Mouse (Mus musculus) kidney, postnatal 4 days (tissue): ENCODE results near the gene Mn1.

ENCODE experiments used
- DNase-seq, 2 experiments: peaks; one replicate each; pipeline ENCODE4 v3.0.0; 2021; ENCODE audit warnings: mixed read lengths in 2 of 2

Mn1 gene

DNA sequence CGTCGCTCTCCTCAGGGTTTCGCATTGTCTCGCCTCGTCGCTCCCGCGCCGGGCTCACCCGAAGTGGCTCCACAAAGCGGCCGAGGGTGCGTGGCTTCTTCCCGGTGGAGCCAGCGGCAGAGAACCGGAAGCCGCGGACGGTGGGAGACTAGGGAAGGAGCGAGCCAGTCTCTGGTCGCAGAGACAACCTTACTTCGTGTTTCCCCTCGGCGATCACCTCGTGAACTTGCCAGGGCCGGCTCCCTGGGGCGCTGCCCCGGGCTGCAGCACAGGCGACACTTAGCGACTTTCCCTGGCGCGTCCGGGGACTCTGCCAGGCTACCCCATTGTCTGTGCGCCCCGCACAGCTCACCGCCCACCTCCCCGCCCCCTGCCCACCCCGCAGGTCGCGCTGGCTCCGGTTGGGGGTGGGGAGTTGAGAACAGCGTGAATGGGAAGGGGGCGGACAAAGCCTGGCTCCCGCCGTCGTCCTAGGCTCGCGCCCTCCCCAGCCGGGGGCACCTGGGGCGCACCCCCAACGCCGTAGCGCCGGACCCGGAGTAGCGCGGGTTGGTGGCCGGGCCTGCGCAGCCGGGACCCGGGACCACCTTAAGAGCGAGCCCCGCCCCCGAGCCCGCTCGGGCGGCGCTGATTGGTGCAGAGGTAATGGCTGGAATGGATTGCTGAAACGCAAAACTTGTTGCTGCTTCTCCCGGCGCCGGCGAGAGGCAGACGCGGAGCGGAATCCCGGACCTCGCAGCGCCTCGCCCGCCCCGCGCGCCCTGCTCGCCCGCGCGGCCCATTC lies at the start of gene Mn1:
Mn1 (plus strand) TSS at position 772 of the 784 bp plus-strand sequence.
- DNase-seq: peak; percentile 91 to 95

DNA sequence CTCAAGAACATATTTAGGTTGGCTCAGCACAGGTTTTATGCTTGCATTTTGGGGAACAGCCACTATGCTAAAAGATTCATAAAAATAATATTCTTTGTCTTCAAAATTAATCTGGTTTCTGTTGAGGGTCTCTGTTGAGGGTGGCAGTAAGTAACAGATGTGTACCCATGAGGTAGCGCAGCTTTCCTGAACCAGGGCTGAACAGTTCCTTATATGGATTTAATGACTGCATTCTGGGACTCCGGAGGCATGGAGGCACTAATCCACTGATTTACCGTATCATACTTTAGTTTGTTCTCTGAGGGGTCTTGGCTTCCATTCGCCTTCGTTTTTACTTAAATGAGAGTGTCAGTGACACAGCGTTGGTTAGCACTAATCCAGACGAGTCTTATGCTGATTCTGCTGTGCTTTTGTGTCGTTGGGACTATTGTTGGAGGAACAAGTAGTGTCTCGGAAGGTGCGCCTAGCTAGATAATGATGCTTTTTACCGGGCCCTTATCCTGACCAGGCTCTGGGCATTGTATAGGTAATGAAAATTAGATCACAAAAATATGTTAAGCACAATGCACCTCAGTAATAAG lies 49.1 kb upstream of the Mn1 start:
- no peak for DNase-seq

GRCm38 (mm10) chr5:111368576-111368975 lies 48.6 kb upstream of the Mn1 start:
- no peak for DNase-seq

DNA sequence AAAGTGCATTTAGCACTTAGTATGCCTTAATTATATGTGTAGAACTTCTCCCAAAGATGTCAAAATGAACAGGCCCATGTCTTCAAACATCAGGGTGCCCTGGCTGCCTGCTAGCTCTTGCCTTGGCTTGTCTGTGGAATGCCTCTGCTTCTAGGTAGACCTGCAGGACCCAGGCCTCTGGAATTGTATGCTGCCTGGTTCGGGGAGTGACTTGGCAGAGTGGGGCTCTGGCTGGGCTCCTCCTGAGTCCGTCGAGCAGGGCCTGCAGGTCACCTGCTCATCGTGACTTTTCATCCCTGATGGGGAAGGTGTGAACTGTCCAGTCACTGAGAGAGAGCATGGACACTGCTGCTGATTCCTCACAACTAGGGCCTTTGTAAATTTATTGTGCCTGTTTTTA lies 41.5 kb upstream of the Mn1 start:
- no peak for DNase-seq

- DNase-seq: no peak
Measured at GRCm38 (mm10) chr5:111376276-111377020, 40.7 kb upstream of the Mn1 start.

DNA sequence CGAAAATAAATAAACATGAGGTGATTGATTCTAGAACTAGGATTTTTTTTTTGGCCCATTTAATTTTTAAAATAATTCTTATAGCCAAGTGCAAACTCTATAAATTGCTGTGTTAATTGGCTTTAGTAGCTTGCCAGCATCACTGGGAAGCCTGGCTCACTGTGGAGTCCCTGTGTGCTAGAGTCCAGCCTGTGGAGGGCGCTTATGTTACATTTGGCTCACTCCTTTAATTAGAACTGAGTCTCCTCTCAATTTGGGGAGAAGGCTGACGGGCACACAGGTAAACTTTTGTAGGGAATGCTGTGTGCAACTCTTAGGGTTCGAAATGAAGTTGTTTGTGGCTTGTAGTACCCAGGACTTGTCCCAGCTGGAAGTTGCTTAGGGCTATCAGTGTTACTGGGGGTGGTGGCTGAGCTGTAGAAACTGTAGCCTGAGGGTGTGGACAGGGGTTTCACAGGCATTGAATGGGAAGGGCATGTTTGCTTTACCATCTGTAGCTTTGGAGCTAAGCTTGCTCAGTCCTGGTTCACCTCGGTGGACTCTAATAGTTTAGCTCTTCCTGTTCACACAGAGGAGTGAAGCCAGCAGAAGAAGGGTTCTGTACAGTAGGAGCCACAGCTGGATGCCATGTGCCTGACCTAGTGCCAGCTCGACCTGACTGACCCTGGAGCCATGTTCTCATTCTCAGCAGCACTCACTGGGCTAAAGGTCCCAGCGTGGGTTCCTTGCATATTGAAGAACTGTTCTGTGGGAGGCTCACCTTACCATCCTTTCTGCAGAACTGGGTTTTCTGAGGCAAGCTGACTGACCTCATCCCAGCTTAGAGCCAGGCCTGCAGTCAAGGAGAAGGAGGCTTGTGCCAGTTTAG lies 38.8 kb upstream of the Mn1 start:
- no peak for DNase-seq

GRCm38 (mm10) chr5:111383335-111383734 lies 33.8 kb upstream of the Mn1 start:
- DNase-seq: no peak

GRCm38 (mm10) chr5:111390911-111391310 lies 26.3 kb upstream of the Mn1 start:
- DNase-seq: no peak

DNA sequence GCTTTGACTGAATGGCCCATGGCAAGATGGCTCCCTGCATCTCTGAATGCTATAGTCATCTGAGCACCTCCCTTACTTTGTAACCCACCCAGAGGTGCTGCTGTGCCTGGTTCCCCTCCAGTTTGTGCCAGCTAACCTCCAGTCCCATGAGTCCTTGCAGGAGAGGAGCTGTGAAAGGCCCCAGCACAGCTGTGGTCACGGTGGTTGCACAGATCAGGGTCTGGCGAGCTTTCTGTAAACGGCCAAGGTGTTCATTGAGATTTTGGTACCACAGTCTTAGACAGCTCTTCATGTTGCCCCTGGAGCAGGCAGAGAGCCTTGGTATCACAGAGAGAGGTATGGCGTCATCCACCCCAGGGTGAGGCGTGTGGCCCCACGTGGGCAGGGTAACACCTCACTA lies 25.7 kb upstream of the Mn1 start:
- DNase-seq: no peak

GRCm38 (mm10) chr5:111393346-111394197 lies 23.6 kb upstream of the Mn1 start:
- DNase-seq: peak; percentile 88 to 92

DNA sequence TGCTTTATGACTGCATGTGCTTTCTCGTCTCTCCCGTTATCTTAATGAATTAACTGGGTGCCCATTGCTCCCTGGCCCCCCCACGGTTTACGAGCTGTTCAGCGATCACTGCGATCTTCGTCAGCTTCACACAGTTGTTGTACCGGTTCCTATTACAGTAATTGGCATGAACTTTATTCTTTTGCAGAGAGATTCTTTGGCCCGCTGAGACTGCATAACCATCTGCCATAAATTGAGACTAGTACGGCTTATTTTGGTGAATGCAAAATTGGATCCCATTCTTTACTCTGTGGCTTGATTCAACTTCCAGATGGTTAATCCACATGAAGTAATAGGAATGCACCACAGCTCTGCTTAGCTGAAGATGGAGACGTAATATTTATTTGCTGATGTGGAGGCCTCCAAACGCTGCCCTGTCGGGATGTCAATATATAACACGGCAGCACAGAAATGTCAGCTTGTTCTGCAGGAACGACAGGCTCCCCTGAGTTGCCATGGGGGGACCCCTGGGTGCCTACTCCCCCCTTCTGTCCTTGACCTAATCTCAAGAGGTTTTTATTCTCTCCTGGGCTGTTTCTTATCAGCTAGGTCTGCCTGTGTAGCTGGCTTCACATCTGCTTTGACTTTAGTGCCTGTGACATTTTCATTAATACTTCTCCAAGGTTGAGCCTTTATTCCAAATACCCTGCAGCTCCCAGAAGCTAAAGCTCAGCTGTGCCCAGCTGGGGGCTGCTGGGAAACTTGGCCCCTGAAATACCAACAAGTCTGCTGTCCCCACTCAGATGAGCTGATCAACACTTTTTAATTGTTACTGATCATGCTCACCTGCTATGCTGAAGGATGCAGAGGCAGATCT lies 22.7 kb upstream of the Mn1 start:
- DNase-seq: no peak

GRCm38 (mm10) chr5:111395771-111396170 lies 21.4 kb upstream of the Mn1 start:
- DNase-seq: no peak

GRCm38 (mm10) chr5:111396199-111396598 lies 21.0 kb upstream of the Mn1 start:
- DNase-seq: no peak

DNA sequence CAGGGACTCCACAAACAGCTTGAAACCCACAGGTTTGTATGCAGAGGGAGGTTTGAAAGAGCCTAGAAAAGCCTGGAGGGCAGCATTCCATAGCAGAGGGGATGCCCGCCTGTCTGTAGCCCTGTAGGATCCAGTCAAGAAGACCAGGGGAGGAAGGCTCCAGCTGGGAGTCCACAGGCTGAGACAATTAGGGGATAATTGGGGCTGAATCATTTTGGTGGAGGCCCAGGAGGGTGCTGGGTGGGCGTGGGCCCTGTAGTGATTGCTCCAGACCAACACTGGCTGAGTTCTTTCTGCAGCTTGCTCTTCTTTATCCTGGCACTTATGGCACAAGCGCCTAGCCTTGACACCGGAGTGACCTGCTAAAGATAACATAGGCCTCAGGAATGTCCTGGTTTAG lies 18.7 kb upstream of the Mn1 start:
- no peak for DNase-seq

DNA sequence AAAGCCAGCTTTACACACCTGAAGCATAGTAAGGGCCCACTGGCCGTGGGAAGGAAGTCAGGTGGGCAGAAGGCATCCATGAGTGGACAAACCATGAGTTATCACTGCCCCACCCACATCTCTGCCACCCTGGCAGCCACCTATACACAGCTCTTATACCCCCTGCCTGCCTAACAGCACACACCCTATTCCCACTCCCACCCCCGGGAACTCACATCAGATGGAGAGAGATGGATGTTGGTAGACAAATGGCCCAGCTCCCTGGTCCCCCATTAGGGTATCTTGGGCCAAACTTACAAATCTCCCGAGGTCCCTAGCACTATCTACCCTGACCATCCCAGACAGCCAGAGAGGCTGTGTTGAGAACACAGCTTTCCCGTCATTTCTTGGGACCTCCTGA lies 17.9 kb upstream of the Mn1 start:
- no peak for DNase-seq

DNA sequence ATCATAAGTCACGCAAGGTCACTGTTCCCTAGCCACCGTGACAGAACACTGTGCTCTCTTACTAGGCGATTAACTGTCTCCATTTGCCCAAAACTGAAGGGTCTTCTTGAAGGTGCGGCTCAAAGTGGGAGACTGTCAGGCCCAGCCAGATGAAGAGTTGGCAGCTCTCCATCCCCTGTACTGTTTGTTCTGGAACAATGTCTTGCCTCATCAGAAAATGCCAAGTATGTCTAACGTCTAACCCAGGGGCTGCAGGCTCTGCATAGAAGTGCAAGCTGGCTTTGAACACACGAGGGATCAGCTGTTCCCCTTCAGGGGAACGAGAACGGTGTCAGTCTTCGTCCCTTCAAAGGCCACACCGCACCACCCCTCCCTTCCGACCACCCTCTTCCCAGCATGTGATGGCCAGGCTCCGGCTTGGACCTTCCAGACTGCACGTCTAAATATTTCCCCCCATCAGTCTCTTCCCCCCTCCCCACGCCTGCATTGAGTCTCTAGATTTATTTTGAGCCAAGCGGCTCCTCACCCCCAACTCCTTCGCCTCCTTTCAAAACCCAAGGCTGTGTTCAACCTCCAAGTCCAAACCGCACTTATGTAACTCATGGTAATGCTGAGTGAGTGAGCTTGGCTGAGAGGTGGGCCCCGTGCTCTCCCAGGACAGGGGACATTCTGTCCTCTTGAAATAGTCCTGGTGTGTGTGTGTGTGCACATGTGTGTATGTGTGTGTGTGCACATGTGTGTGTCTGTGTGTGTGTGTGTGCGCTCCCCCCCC lies 15.1 kb upstream of the Mn1 start:
- no peak for DNase-seq

DNA sequence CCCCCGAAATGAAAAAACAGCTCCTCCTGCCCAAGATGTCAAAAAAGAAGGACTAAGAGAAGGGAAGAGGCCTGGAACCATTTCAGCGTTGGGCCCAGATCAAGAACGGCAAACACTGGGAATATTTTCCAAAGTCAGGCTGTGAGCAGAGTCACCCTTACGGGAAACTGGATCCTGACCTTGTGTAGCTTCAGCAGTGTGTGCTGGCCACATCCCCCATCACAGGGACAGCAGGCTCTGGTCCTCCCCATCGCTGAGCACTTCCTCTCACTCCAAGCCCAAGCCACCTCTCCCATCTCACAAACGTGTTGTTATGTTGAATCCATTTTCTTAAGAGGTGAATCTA lies 14.5 kb upstream of the Mn1 start:
- no peak for DNase-seq

DNA sequence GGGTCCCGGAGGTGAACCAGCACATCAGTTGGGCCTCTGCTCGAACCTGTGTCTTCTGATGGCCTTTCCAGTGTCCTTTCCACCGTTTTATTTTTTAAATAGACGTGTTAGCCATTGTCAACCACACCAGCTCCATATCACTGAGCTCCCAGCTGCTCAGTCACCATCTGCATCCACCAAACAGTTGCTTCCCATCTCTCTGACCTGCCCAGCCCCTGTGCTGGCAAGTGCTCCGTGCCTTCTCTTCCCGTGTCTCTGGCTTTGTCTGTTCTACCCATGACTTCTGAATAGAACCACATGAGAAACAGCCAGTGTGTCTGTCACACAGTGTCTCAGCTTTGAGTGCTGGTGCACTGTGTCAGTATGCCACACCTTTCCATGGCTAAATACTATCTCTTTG lies 12.4 kb upstream of the Mn1 start:
- no peak for DNase-seq

DNA sequence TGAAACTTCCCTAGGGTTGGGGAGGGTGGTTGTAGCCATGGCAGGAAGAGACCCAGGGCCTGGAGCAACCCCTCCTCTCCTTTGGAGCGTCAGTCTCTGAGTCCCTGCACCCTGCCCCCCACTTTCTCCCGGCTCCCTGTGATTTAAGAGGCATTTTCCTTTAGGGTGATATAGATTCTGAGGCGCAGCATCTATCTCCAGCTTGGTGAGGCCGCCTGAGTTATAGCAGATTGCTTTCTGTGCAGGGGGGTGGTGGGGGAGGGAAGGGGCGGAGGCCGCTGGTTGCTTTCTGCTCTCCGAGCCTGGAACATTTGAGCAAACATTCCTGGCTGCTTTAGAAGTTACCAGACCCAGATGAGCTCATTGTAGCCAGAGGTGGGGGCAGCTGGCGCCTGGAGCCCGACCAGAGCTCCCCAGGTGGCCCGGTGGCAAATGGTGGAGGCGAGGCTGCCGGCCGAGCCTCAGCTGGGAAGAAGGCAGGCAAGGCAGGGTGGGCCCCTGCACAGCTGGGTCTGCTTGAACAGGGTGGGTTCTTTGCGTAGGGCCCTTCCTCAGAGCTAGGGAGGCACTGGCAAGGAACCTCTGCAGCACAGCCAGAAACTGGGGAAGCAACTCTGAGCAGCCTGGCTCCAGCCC lies 8.6 kb upstream of the Mn1 start:
- DNase-seq: peak; percentile 22 to 43
